Mouse (Mus musculus) MEL (cell line): ENCODE results near the gene Gstm4.

Source experiments
- CTCF ChIP-seq, 3 experiments: IDR thresholded peaks in 2 of 3; conservative IDR thresholded peaks in 1 of 3; 2 replicates each; pipeline ENCODE4 v1.5.1; 2011 to 2012; ENCODE audit warnings: low read length in 3 of 3, low read depth in 2 of 3, mild to moderate bottlenecking in 2 of 3, improper control_type of control experiment in 1 of 3, inconsistent platforms in 1 of 3, mixed read lengths in 1 of 3, moderate library complexity in 1 of 3; ENCODE audit not compliant: control insufficient read depth in 1 of 3, insufficient read depth in 1 of 3, poor library complexity in 1 of 3, severe bottlenecking in 1 of 3
- GATA1 ChIP-seq: IDR thresholded peaks from 2 replicates; pipeline ENCODE4 v1.6.1; 2011; ENCODE audit warnings: low read depth, low read length, improper control_type of control experiment
- MAFK ChIP-seq: IDR thresholded peaks from 2 replicates; pipeline ENCODE4 v1.6.1; 2011; ENCODE audit warnings: low read depth, mild to moderate bottlenecking, low read length, improper control_type of control experiment, borderline replicate concordance

DNA sequence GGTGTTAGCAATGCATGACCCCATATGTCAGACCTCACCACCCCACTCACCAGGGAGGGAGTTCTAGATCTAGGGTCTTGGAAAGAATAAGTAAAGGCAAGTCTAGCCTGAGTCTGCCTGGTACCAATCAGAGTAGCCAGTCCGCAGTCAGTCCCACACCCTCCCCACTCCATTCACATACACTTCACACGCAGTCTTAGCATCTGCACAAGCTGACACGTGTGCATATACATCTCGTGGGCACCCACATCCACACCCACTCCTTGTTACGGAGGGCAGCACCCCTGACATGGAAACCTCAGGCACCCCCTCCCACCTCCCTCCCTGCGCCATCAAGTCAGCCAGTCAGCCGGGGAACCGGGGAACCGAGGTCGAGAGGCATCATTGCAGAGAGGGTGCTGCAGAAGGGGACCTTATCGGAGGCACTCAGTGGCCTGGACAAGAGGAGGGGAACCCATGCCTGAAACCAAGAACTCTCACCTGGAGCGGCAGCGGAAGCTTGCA, 40.1 kb upstream of the Gstm4 start:
- TF ChIP-seq GATA1 (no peak), CTCF (IDR thresholded peaks at IDR 0.05 in 2 of 3, conservative IDR thresholded peaks at IDR 0.05 in 1 of 3; ENCODE audit: control insufficient read depth in 1 of 3, insufficient read depth in 1 of 3, low read depth in 2 of 3, low read length in 3 of 3, poor library complexity in 1 of 3, severe bottlenecking in 1 of 3) (no peak), MAFK (no peak)
